Mouse (Mus musculus) C2C12 (cell line): Measurements from ENCODE around the gene Gm21905. TPM values are rescaled to one million over a fixed set of nuclear protein-coding genes. Genes with fewer than 3 reads are reported as not detected.

Source experiments
- H3K27me3 ChIP-seq: one replicate; pipeline ENCODE4 v1.6.1; 2011; ENCODE audit not compliant: control insufficient read depth, insufficient read depth, insufficient read length
- H3K36me3 ChIP-seq: one replicate; pipeline ENCODE4 v1.6.1; 2011; ENCODE audit not compliant: control insufficient read depth, insufficient read depth
- H3K4me3 ChIP-seq: one replicate; pipeline ENCODE4 v1.5.1; 2011; ENCODE audit warnings: mild to moderate bottlenecking, control low read depth; ENCODE audit not compliant: poor library complexity, insufficient read depth, severe bottlenecking
- H3K79me2 ChIP-seq: one replicate; pipeline ENCODE4 v1.6.1; 2011; ENCODE audit not compliant: control insufficient read depth, insufficient read depth
- H3K79me3 ChIP-seq: one replicate; pipeline ENCODE4 v1.6.1; 2011; ENCODE audit warnings: low read depth, control low read depth
- H3ac ChIP-seq: one replicate; pipeline ENCODE3; 2011; ENCODE audit warnings: low read depth; ENCODE audit not compliant: control insufficient read depth, insufficient read length
- CEBPB ChIP-seq: IDR thresholded peaks from one replicate; pipeline ENCODE4 v1.6.1; 2011; ENCODE audit warnings: low read depth, mild to moderate bottlenecking, control low read depth, moderate library complexity
- CTCF ChIP-seq: IDR thresholded peaks from one replicate; pipeline ENCODE4 v1.5.1; 2011; ENCODE audit not compliant: control insufficient read depth, insufficient read depth, insufficient read length
- FOSL1 ChIP-seq: IDR thresholded peaks from one replicate; pipeline ENCODE4 v1.8.0; 2011; ENCODE audit warnings: mild to moderate bottlenecking, low read length; ENCODE audit not compliant: poor library complexity, insufficient read depth, severe bottlenecking
- MAX ChIP-seq: IDR thresholded peaks from one replicate; pipeline ENCODE4 v1.6.1; 2011; ENCODE audit warnings: mild to moderate bottlenecking, control low read depth
- MYOD1 ChIP-seq: IDR thresholded peaks from one replicate; pipeline ENCODE4 v1.6.1; 2011; ENCODE audit warnings: low read depth; ENCODE audit not compliant: control insufficient read depth, insufficient read length
- MYOG ChIP-seq: IDR thresholded peaks from one replicate; pipeline ENCODE4 v1.6.1; 2011; ENCODE audit not compliant: control insufficient read depth, insufficient read length; ENCODE audit errors: extremely low read depth
- USF1 ChIP-seq: IDR thresholded peaks from one replicate; pipeline ENCODE4 v1.6.1; 2011; ENCODE audit warnings: low read depth, mild to moderate bottlenecking, control low read depth, moderate library complexity
- polyA plus RNA-seq: library from polyadenylated mRNA; unstranded; fragments of >200 nt; fragmentation: generic; extraction: Trizol; gene quantifications from one replicate; pipeline ENCODE4 v1.2.1, GENCODE M21; 2012; ENCODE audit warnings: missing spikeins

The Gm21905 gene
- polyA plus RNA-seq, 1 experiment, result not detected

- Histone ChIP-seq H3K36me3 (no peaks in the 10 kb centered on the region), H3K27me3 (no peaks in the 10 kb centered on the region), H3K79me2 (no peaks in the 10 kb centered on the region), H3K4me3 (no peak overlapping the region), H3K79me3 (no peaks in the 10 kb centered on the region), H3ac (no peak overlapping the region)
- TF ChIP-seq MYOD1 (no peak), MAX (no peak), FOSL1 (no peak), MYOG (no peak), USF1 (no peak), CTCF (no peak), CEBPB (no peak)
Measured at GRCm38 (mm10) chr5:67955486-67955885, 9.3 kb upstream of the Gm21905 start.

GRCm38 (mm10) chr5:67954097-67954496 lies 7.9 kb upstream of the Gm21905 start:
- no peak for TF ChIP-seq FOSL1
- TF ChIP-seq MYOD1, result no peak
- no peak for TF ChIP-seq MYOG
- no peak for TF ChIP-seq USF1
- no peak for TF ChIP-seq MAX
- TF ChIP-seq CTCF, result no peak
- TF ChIP-seq CEBPB, result no peak
- Histone ChIP-seq H3K4me3 (no peak overlapping the region), H3K79me3 (no peaks in the 10 kb centered on the region), H3K79me2 (no peaks in the 10 kb centered on the region), H3K27me3 (no peaks in the 10 kb centered on the region), H3K36me3 (no peaks in the 10 kb centered on the region), H3ac (no peak overlapping the region)

- no peaks in the 10 kb centered on the region for H3K27me3 ChIP-seq
- H3K79me3 ChIP-seq, result no peaks in the 10 kb centered on the region
- H3K79me2 ChIP-seq, result no peaks in the 10 kb centered on the region
- no peaks in the 10 kb centered on the region for H3K36me3 ChIP-seq
- TF ChIP-seq USF1 (no peak), FOSL1 (no peak), MYOD1 (no peak), CTCF (no peak), MYOG (no peak), MAX (no peak)
- H3K4me3 ChIP-seq, result no peak overlapping the region
- no peak overlapping the region for H3ac ChIP-seq
Measured at GRCm38 (mm10) chr5:67948074-67948473, 1.9 kb upstream of the Gm21905 start.

- Histone ChIP-seq H3K36me3 (no peaks in the 10 kb centered on the region), H3K27me3 (no peaks in the 10 kb centered on the region), H3ac (no peak overlapping the region), H3K4me3 (no peak overlapping the region), H3K79me2 (no peaks in the 10 kb centered on the region), H3K79me3 (no peaks in the 10 kb centered on the region)
- no peak for TF ChIP-seq MYOD1
- TF ChIP-seq CEBPB, result no peak
- TF ChIP-seq MAX, result no peak
- TF ChIP-seq MYOG, result no peak
- no peak for TF ChIP-seq USF1
- TF ChIP-seq FOSL1, result no peak
- TF ChIP-seq CTCF, result no peak
Measured at GRCm38 (mm10) chr5:67947006-67947405, 785 bp upstream of the Gm21905 start.

GRCm38 (mm10) chr5:67944074-67944785 lies 2.0 kb downstream of the Gm21905 start:
- H3K79me2 ChIP-seq, result no peaks in the 10 kb centered on the region
- H3K4me3 ChIP-seq, result no peak overlapping the region
- H3K27me3 ChIP-seq, result no peaks in the 10 kb centered on the region
- no peaks in the 10 kb centered on the region for H3K79me3 ChIP-seq
- no peaks in the 10 kb centered on the region for H3K36me3 ChIP-seq
- TF ChIP-seq CEBPB (no peak), CTCF (no peak), USF1 (no peak), MYOD1 (no peak), MYOG (no peak), MAX (no peak), FOSL1 (no peak)
- H3ac ChIP-seq, result no peak overlapping the region

- no peaks in the 10 kb centered on the region for H3K36me3 ChIP-seq
- H3K27me3 ChIP-seq, result no peaks in the 10 kb centered on the region
- H3K79me2 ChIP-seq, result no peaks in the 10 kb centered on the region
- H3K79me3 ChIP-seq, result no peaks in the 10 kb centered on the region
- H3ac ChIP-seq, result no peak overlapping the region
- H3K4me3 ChIP-seq, result no peak overlapping the region
- no peak for TF ChIP-seq MAX
- no peak for TF ChIP-seq CEBPB
- no peak for TF ChIP-seq MYOD1
- TF ChIP-seq USF1, result no peak
- TF ChIP-seq FOSL1, result no peak
- no peak for TF ChIP-seq MYOG
- TF ChIP-seq CTCF, result no peak
Measured at GRCm38 (mm10) chr5:67943199-67943598, 3.0 kb downstream of the Gm21905 start.
